Mouse (Mus musculus): Measurements from ENCODE around the gene Picalm. TPM values are rescaled to one million over a fixed set of nuclear protein-coding genes. Genes with fewer than 3 reads are reported as not detected.
"Not testable (repeated sequence)": the region's sequence is repeated elsewhere in the genome, so short reads cannot be mapped to it uniquely, and the experiment has no call there.

Gene Picalm
- total RNA-seq, 2 experiments from 2014 or later = 252 to 253 TPM

- 0 out of 2 replicates have a peak, but pooled peaks have one; percentile 2 for ATAC-seq (ENCODE audit: poor library complexity, severe bottlenecking)
These were observed 725 bp downstream of the Picalm start for GRCm38 (mm10) chr7:90130501-90131375.

- no peak for ATAC-seq (ENCODE audit: poor library complexity, severe bottlenecking)
These were observed 1.3 kb downstream of the Picalm start for GRCm38 (mm10) chr7:90131376-90131651.

GRCm38 (mm10) chr7:90131831-90132241 lies 1.8 kb downstream of the Picalm start:
- no peak for ATAC-seq (ENCODE audit: poor library complexity, severe bottlenecking)

GRCm38 (mm10) chr7:90132322-90132721 lies 2.3 kb downstream of the Picalm start:
- ATAC-seq (ENCODE audit: poor library complexity, severe bottlenecking) = no peak

GRCm38 (mm10) chr7:90136736-90137135 lies 6.7 kb downstream of the Picalm start:
- ATAC-seq (ENCODE audit: poor library complexity, severe bottlenecking) = peak; percentile 72

DNA sequence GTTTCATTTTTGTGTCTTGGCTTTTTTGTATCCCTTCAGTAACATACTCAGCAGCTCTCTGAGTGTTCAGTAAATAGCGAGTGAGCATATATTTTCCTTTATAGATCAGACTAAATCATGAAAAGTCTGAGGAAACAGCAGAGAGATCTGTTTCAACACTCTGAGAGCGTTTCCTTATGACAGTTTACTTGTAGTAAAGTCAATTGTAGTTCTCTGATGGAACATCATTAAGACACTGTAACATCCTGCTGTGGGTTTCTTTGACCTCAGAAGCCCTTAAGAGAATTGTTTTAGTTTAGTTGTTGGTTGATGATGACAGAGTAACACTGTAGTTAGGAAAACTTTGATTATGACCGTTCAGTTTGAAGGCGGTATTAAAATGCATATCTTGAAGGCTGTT lies 8.3 kb downstream of the Picalm start:
- peak; percentile 74 for ATAC-seq (ENCODE audit: poor library complexity, severe bottlenecking)

DNA sequence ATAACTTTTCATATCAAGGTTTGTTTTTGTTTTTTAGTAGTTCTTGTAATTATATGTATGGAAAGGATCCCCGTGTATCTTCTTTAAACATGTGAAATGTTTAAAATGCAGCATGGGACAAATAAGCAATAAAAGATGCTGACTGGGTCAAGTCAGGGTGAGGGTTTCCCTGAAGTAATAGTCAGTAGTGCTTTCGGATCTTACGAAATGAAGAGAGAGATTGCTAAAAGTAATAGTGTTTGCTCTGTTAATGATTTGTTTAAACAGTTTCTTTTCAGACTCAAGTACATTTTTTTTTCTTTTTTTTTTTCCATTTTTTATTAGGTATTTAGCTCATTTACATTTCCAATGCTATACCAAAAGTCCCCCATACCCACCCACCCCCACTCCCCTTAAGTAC lies 10.3 kb downstream of the Picalm start:
- ATAC-seq (ENCODE audit: poor library complexity, severe bottlenecking) = no peak

DNA sequence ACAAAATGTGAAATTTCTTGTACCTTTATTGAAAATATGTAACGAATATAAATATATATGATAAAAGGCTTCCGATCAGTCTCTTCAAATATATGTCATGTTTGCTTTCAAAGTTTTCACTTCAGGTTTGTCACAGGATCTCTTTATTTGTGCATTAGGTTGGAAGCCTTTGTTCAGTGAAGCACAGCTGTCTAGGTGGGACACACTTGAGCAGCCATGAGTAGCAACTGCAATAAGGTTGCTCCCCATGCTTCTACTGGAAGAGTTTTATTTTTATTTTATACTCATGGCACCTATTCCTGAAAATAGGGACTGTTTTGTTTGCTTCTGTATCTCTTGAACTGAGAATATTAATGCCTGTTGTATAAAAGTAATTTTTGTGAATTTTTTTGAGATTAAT lies 14.3 kb downstream of the Picalm start:
- no peak for ATAC-seq (ENCODE audit: poor library complexity, severe bottlenecking)

DNA sequence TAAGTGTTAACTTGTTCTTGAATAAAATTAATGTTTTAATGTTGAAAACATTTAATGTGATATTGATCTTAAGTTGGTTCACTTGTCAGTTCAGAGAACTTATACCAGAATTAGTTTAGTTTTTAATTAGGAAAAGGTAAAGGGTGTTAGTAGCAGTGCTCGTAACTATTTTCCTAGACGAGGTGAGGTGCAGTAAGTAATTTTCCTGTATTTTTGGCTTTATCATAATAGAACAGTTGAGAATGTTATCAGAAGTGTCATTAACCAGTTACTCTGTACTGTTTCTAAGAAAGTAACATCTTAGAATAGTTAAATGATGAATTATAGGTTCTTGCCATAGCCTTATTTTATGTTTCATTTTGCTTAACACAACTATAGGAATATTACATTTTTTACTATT lies 15.0 kb downstream of the Picalm start:
- ATAC-seq (ENCODE audit: poor library complexity, severe bottlenecking) = no peak

- ATAC-seq (ENCODE audit: poor library complexity, severe bottlenecking) = no peak
These were observed 15.4 kb downstream of the Picalm start for GRCm38 (mm10) chr7:90145376-90145775.

GRCm38 (mm10) chr7:90145897-90146296 lies 15.9 kb downstream of the Picalm start:
- ATAC-seq (ENCODE audit: poor library complexity, severe bottlenecking) = no peak

DNA sequence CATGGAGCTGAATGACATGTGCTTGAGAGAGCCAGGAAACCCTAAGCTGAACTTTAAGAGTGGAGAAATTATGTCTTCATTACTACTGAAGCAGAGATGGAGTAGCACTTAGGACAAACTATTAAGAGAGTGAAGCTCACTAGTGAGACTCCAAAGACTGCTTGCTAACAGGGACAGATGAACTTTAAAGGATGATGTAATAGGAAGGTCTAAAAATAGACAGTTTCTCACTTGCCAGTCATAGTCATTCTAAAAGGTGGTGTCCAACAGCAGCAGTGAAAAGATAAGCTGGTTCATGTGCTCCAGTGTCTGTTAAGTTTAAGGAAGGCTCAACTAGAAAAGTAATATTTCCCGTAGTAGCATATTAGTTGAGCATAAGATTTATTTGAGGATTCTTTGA lies 16.3 kb downstream of the Picalm start:
- peak; percentile 65 for ATAC-seq (ENCODE audit: poor library complexity, severe bottlenecking)

DNA sequence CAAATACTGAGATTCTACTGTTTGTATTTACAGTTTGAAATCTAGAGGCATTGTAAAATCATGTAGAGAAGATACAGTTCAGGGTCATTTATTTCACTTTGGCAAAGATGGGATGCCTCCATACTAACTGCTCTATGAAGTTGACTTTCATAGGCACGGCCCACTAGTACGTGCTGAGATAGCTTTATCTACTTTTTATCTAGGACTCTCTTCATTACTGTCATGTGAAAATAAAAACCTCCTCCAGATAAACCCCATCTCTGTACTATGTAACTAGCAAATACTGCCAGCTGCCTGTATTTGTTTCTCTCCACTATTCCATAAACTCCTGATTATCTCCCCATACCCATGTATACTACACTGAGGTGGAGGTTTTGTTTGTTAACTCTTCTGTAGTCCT lies 18.0 kb downstream of the Picalm start:
- ATAC-seq (ENCODE audit: poor library complexity, severe bottlenecking) = no peak

- no peak for ATAC-seq (ENCODE audit: poor library complexity, severe bottlenecking)
These were observed 18.5 kb downstream of the Picalm start for GRCm38 (mm10) chr7:90148516-90148915.

DNA sequence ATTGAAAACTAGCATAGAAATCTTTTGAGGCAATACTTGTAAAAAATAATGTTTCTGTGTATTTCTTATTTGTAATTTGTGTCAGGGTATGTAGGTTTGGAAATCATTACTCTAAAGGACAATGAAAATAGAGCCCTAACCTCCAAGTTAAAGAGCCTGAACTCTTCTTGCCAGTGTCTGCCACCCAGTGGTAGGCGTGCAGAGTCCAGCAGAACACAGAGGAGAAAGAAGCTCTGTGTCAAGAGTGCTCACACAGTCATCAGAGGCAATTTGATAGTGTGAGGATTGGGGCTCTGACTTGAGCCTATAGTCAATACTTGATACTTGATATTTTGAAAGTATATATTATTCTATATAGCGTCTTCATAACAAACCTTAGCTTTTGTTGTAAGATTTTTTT lies 20.3 kb downstream of the Picalm start:
- ATAC-seq (ENCODE audit: poor library complexity, severe bottlenecking) = peak; percentile 84

DNA sequence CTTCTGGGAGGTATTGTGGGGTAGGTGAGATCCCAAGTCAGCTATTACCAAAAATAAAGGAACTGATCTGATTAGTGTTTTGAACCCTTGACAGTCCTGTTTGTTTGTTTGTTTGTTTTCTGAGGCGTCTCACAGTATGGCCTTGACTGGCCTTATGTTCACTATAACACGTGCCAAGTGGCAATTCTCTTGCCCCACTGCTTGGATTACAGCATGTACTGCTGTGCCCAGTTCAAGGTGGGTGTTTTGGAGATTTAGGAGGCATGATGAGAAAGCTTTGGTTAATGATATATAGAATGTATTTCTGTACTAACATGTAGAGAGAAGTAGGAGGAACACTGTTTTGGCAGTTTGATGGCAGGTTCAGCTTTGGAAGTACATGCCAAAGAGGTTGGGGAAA lies 28.0 kb downstream of the Picalm start:
- ATAC-seq (ENCODE audit: poor library complexity, severe bottlenecking) = no peak

DNA sequence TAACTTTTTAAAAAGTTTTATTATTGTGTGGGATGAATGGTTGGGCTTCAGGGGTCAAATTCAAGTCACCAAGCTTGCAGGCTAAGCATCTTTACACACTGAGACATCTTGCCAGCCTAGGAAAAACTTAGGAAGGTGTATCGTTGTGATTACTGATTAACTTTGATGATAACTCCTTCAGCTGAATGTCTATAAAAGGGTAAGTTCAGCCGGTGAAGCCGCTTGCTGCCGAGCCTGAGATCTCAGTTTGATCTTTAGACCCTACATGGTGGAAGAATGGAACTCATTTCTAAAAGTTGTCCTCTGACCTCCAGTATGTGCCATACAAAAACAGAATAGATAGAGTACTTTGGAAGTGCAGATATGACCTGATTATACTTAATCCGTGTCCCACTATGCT lies 30.6 kb downstream of the Picalm start:
- ATAC-seq (ENCODE audit: poor library complexity, severe bottlenecking) = no peak

DNA sequence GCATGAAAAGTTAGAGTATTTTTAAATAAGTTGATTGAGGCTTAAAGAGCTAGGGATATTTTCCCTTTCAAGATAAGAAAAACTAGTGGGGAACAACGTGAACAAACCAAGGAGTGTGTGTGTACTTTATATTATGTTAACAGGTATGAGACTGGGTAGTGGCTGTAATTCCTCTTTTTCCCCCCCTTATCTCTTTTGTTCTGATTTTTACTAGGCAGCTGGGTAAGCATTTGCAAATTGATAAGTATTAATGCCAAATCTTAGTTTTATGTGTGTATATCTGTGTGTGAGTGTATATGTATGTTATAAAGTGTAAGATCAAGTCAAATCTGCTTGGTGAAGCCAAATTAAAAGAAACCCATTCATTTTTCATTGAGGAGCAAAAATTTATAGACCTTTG lies 34.3 kb downstream of the Picalm start:
- ATAC-seq (ENCODE audit: poor library complexity, severe bottlenecking) = no peak

DNA sequence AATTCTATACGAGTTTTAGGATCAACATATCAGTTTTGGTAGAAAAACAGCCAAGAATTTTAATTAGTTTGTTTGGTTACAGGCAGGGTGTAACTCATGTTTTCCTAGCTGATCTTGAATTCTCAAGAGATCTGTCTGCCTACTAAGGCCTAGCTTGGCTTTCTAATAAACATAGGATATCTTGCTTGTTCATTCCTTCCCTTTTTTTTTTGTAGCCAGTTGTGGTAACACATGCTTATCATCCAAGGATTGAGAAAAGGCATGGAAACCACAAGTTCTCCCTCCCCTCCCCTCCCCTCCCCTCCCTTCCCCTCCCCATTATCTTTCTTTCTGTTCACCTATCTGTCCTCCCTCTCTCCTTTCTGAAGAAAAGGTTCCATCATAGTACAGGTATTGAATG lies 36.0 kb downstream of the Picalm start:
- no peak for ATAC-seq (ENCODE audit: poor library complexity, severe bottlenecking)

DNA sequence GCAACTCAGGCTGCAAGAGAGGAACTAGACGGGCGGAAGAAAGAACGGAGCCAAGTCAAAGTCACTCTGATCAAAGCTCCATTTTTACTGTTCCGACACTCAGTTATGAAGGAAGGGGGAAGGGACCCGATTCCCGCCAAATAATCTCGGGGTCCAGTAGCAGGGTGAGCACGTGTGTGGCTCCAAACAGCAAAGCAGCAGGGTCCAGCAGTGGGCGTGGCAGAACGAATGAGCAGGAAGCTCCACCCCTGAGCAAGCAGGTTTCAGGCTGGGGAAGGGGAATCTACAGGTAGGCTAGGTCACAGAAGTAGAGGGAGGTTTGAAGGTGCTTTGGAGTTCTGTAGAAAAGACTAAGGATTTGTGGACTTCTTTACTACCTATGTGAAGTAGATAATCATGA lies 37.8 kb downstream of the Picalm start:
- ATAC-seq (ENCODE audit: poor library complexity, severe bottlenecking) = not testable (repeated sequence)

DNA sequence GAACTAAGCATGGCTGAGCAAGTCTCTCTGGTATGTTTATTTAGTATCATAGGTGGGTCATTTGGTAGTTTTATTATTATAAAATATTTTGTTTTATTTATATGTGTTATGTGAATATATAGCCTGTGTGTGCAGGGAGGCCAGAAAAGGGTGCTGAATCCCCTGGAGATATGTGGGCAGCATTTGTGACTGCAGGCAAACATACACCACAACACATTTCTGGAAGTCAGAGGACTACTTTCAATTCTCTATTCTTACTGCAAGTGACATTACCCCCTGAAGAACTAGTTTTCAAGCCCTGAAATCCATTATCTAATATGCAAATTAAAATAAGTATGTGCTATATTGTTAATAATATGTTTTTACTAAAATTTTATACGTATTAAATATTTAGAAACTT lies 43.8 kb downstream of the Picalm start:
- no peak for ATAC-seq (ENCODE audit: poor library complexity, severe bottlenecking)

- ATAC-seq (ENCODE audit: poor library complexity, severe bottlenecking) = no peak
These were observed 45.6 kb downstream of the Picalm start for GRCm38 (mm10) chr7:90175576-90175975.

DNA sequence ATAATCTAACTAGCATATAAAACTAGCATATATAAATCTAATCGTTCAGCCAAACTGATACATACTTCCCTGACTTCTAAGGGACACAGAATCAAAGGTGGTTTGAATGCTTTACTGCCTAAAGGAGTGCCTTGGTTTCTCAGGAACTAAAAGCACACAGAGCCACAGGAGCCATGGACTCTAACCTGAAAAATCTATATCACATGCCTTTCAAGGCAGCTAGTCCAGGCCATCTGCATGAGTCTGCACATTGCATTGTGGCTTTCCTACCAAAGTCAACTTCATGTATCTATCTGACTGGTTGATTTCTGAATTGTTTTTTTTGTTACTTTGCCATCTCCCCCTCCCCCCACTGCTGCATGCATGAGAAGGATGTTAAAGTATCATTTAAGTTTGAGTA lies 50.6 kb downstream of the Picalm start:
- no peak for ATAC-seq (ENCODE audit: poor library complexity, severe bottlenecking)

Data from megakaryocyte, adult 5-6 weeks (primary cell).